Mouse (Mus musculus) forebrain, embryonic 16.5 days (tissue): ENCODE measurements at regions not wholly inside any gene's neighbourhood (a gene's known extent, or its start where the extent isn't known, plus 50 kb on each side); places are given as distances from the start of the nearest gene placed in this dataset.

Experiments
- ATAC-seq: fragments of 200-750 bp; cut with Nextera tagmentation; 2 replicates; pipeline ENCODE4 v1.8.0; 2017; ENCODE audit warnings: mild to moderate bottlenecking, moderate library complexity
- H3K27ac ChIP-seq: fragments of 300-500 bp; sonication (generic); 2 replicates; pipeline ENCODE4 v1.5.1; 2014; ENCODE audit warnings: low read length, control low read depth
- H3K27me3 ChIP-seq: fragments of 300-500 bp; sonication (generic); replicated peaks from 2 replicates; pipeline ENCODE4 v1.6.1; 2014; ENCODE audit warnings: low read length; ENCODE audit not compliant: control insufficient read depth, insufficient read depth
- H3K36me3 ChIP-seq: fragments of 300-500 bp; sonication (generic); 2 replicates; pipeline ENCODE4 v1.6.1; 2014; ENCODE audit not compliant: control insufficient read depth, insufficient read depth
- H3K4me1 ChIP-seq: fragments of 300-500 bp; sonication (generic); replicated peaks from 2 replicates; pipeline ENCODE4 v1.6.1; 2014; ENCODE audit warnings: low read length; ENCODE audit not compliant: control insufficient read depth, insufficient read depth
- H3K4me2 ChIP-seq: fragments of 300-500 bp; sonication (generic); 2 replicates; pipeline ENCODE4 v1.6.1; 2014; ENCODE audit warnings: mild to moderate bottlenecking, low read length, control low read depth
- H3K4me3 ChIP-seq: fragments of 300-500 bp; sonication (generic); replicated peaks from 2 replicates; pipeline ENCODE4 v1.5.1; 2014; ENCODE audit warnings: mild to moderate bottlenecking, low read length, control low read depth
- H3K9ac ChIP-seq: fragments of 300-500 bp; sonication (generic); replicated peaks from 2 replicates; pipeline ENCODE4 v1.6.1; 2014; ENCODE audit warnings: low read depth, low read length, control low read depth
- H3K9me3 ChIP-seq: fragments of 300-500 bp; sonication (generic); 2 replicates; pipeline ENCODE4 v1.6.1; 2016; ENCODE audit warnings: low read length; ENCODE audit not compliant: control insufficient read depth
- WGBS: fragments of 180-500 bp; shearing (Covaris S2); extraction: QIAGEN DNeasy Blood & Tissue Kit; methylation state at CpG from one replicate; pipeline ENCODE4 v1.1.7; 2014; 5-methylcytosine and 5-hydroxymethylcytosine counted together

DNA sequence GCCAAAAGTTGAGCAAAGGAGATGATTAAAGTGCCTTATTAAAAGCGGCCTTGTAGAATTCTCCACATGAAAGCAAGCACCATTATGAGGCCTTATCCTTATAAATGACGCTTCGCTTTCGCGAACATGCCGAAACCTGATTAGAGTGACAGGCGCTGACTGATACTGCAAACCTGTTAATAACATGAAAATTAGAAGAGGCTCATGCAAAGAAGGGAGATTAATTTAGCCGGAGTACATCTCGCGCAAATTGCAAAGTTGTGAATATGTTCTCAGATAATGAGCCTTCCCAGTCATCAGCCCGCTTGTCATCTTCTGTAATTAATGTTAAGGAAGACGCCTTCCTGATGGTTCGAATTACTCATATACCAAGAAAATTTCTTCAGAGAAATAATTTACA, 177.8 kb upstream of the Mvb12b start:
- no peak overlapping the region for H3K27ac ChIP-seq
- no peaks in the 10 kb centered on the region for H3K36me3 ChIP-seq
- peak; percentile 80 for ATAC-seq
- WGBS, result 38% methylated on average over 13 of the region's 13 CpGs
- no peak overlapping the region for H3K9ac ChIP-seq
- no peaks in the 10 kb centered on the region for H3K9me3 ChIP-seq
- no peak overlapping the region for H3K4me3 ChIP-seq
- no peaks in the 10 kb centered on the region for H3K27me3 ChIP-seq
- peaks cover 5% of the 10 kb centered on the region for H3K4me1 ChIP-seq
- H3K4me2 ChIP-seq, result no peak overlapping the region

DNA sequence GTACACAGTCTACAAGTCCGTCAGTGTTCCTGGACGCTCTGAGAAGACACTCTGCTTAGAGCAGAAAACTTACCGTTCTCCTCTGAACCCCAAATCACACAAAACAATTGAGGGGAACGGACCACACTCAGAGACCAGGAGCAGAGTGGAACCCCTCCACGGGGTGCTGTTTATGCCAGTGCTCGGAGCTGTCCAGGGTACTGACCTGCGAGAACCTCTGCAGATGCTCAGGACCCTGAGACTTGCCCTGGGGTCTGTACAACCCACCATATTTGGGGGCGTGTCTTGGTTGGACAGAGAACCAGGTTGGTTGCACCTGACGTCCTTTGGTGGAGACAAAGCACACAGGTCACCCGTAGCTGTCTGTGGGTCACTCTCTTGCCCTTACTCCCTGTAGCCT, 177.3 kb upstream of the Mvb12b start:
- WGBS, result 50% methylated on average over 10 of the region's 10 CpGs
- no peak overlapping the region for H3K4me2 ChIP-seq
- H3K9ac ChIP-seq, result no peak overlapping the region
- peaks cover 5% of the 10 kb centered on the region for H3K4me1 ChIP-seq
- H3K27ac ChIP-seq, result peak overlapping the region; percentile 26; the same call in 1 of the 2 replicates
- H3K27me3 ChIP-seq, result no peaks in the 10 kb centered on the region
- H3K36me3 ChIP-seq, result no peaks in the 10 kb centered on the region
- ATAC-seq, result 0 out of 2 replicates have a peak, but pooled peaks have one; percentile 10
- H3K4me3 ChIP-seq, result no peak overlapping the region
- H3K9me3 ChIP-seq, result no peaks in the 10 kb centered on the region

DNA sequence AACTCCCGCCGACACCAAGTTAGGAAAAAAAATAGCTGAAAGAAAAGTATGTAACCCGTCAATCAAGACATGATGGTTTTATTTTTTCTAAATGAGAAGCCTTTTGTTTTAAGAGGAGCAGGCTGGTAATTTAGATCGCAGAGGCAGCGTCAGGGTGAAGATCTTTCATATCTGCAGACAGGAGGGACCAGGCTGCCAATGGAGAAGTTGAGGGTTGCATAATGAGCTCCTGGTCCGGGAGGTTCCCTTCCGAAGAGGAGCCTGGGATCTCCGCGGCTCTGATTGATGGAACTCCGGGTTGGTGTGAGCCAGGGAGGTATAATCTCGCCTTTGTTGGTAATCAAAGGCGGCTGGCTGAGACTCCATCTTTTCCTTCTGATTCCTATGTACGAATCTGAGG, 168.8 kb upstream of the Mvb12b start:
- peak; percentile 63; the same call in 1 of the 2 replicates for ATAC-seq
- H3K9ac ChIP-seq, result no peak overlapping the region
- peak overlapping the region; percentile 54 for H3K27ac ChIP-seq
- peak overlapping the region; percentile 24; the same call in 1 of the 2 replicates for H3K4me2 ChIP-seq
- no peaks in the 10 kb centered on the region for H3K9me3 ChIP-seq
- WGBS, result 40% methylated on average over 13 of the region's 13 CpGs
- peaks cover 5% of the 10 kb centered on the region; the same call in 1 of the 2 replicates for H3K4me1 ChIP-seq
- no peaks in the 10 kb centered on the region for H3K36me3 ChIP-seq
- no peak overlapping the region for H3K4me3 ChIP-seq
- no peaks in the 10 kb centered on the region for H3K27me3 ChIP-seq

DNA sequence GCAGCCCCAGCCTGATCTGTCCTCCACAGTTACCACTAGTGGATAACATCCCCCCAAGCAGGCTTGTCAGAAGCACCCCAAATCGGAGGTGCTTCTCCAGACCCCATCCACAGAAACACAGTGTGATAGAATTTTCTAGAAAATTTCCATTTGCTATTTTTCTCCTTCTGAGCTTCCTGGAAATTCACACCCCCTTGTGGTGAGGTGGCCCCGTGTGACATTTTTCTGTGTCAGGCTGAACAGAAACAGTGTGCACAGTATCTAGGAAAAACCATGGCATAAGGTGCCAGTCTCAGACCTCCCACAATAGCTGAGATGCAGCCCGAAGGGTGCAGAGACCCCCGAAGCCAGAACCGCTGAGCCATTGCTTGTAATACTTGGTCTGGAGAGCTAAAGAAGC, 155.3 kb upstream of the Mvb12b start:
- H3K27ac ChIP-seq, result no peak overlapping the region

DNA sequence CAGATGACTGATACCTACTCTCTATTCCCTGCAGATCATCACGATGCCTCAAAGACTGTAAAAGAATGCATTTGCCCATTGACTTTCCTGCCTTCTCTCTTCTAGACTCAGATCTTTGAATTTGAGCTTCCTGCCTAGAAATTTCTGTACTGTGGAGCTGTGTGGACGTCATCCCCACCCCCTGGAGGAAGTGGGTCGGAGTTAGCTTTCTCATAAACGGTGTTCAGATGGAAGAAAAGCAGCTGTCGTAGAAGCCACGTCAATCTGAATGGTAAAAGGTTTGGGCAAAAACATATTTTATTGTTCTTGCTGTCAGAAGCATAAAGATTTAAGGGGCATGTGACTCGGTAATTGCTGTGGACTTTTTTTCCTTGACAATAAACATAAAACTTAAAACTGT, 154.6 kb upstream of the Mvb12b start:
- no peak overlapping the region for H3K9ac ChIP-seq
- H3K4me3 ChIP-seq, result no peak overlapping the region
- H3K27me3 ChIP-seq, result no peaks in the 10 kb centered on the region
- 61% methylated on average over 7 of the region's 7 CpGs for WGBS
- no peak overlapping the region for H3K27ac ChIP-seq
- no peaks in the 10 kb centered on the region for H3K9me3 ChIP-seq
- no peak for ATAC-seq
- H3K36me3 ChIP-seq, result no peaks in the 10 kb centered on the region
- H3K4me1 ChIP-seq, result no peaks in the 10 kb centered on the region
- no peak overlapping the region for H3K4me2 ChIP-seq

More for the DNA sequence above, 155.3 kb upstream of the Mvb12b start:
- H3K4me3 ChIP-seq, result no peak overlapping the region
- H3K4me1 ChIP-seq, result no peaks in the 10 kb centered on the region
- no peak overlapping the region for H3K4me2 ChIP-seq
- no peaks in the 10 kb centered on the region for H3K27me3 ChIP-seq
- WGBS, result 84% methylated on average over 5 of the region's 5 CpGs
- no peaks in the 10 kb centered on the region for H3K36me3 ChIP-seq
- ATAC-seq, result no peak
- H3K9me3 ChIP-seq, result no peaks in the 10 kb centered on the region
- H3K9ac ChIP-seq, result no peak overlapping the region

DNA sequence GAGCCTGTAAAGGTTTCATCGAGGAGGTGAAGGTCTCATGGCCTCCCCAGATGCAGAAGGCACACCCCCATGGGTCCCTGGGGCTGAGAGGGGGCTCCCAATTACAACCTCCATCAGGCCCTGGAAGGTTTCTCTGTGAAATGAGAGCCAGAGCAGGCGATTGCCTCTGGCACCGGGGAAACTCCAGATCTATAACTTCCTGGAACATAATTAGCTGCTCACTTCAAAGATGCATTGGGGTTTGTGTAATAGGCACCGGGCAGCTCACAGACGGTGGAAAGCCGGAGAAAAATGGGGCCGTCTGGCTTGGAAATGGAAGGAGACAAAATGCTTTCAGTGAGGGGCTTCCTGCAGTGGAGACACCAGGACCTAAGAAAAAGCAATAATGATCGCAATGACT, 151.2 kb upstream of the Mvb12b start:
- H3K9me3 ChIP-seq, result no peaks in the 10 kb centered on the region
- no peak overlapping the region for H3K9ac ChIP-seq
- WGBS, result 50% methylated on average over 8 of the region's 8 CpGs
- no peaks in the 10 kb centered on the region for H3K4me1 ChIP-seq
- no peaks in the 10 kb centered on the region for H3K27me3 ChIP-seq
- H3K4me2 ChIP-seq, result no peak overlapping the region
- ATAC-seq, result no peak
- no peaks in the 10 kb centered on the region for H3K36me3 ChIP-seq
- H3K4me3 ChIP-seq, result no peak overlapping the region
- H3K27ac ChIP-seq, result no peak overlapping the region

DNA sequence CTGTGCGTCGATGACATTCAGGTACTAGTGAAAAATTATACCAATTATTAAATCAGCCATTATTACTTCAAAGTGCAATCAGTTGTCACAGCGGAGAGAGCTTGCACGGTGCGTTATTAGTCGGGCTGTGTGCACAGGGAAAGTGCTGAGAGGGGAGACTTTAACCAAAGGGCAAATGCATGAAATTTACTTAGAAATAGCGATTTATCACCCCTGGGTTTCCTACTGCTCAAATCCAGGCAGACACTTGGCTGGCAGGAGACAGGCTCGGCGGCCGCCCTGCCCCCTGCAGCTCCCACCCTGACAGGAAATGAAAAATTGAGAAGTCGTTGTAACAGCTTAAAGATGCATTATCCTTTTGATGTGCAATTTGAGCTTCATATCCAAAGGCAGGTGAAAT, 145.5 kb upstream of the Mvb12b start:
- H3K9ac ChIP-seq, result no peak overlapping the region
- WGBS, result 53% methylated on average over 11 of the region's 11 CpGs

DNA sequence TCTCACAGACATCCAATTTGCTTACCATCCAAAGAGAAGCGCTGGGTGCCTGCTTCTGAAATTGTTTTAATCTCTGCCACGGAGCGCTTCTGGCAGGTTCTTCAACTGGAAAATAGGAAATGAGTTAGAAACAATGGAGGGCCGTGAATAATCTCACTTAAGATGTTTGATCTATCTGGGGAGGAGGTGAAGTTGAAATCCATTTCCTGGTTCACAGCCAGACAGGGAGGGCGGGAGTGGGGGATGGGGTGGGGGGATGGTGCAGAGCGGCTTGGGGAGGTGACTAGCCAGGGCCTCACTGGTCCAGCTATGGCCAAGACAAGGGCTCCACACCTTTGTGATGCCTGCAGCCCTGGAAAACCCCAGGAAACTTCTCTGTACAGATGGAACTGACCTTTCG, 143.7 kb upstream of the Mvb12b start:
- no peaks in the 10 kb centered on the region for H3K36me3 ChIP-seq
- no peaks in the 10 kb centered on the region for H3K9me3 ChIP-seq
- H3K4me3 ChIP-seq, result no peak overlapping the region
- no peak overlapping the region for H3K4me2 ChIP-seq
- H3K4me1 ChIP-seq, result peaks cover 29% of the 10 kb centered on the region
- WGBS, result 17% methylated on average over 7 of the region's 7 CpGs
- no peaks in the 10 kb centered on the region for H3K27me3 ChIP-seq
- H3K27ac ChIP-seq, result no peak overlapping the region
- no peak overlapping the region for H3K9ac ChIP-seq
- no peak for ATAC-seq

More for the DNA sequence above, 145.5 kb upstream of the Mvb12b start:
- H3K9me3 ChIP-seq, result no peaks in the 10 kb centered on the region
- H3K27ac ChIP-seq, result peak overlapping the region; percentile 78
- 0 out of 2 replicates have a peak, but pooled peaks have one; percentile 39 for ATAC-seq
- no peak overlapping the region for H3K4me2 ChIP-seq
- no peak overlapping the region for H3K4me3 ChIP-seq
- H3K36me3 ChIP-seq, result no peaks in the 10 kb centered on the region
- H3K27me3 ChIP-seq, result no peaks in the 10 kb centered on the region
- peaks cover 19% of the 10 kb centered on the region for H3K4me1 ChIP-seq

DNA sequence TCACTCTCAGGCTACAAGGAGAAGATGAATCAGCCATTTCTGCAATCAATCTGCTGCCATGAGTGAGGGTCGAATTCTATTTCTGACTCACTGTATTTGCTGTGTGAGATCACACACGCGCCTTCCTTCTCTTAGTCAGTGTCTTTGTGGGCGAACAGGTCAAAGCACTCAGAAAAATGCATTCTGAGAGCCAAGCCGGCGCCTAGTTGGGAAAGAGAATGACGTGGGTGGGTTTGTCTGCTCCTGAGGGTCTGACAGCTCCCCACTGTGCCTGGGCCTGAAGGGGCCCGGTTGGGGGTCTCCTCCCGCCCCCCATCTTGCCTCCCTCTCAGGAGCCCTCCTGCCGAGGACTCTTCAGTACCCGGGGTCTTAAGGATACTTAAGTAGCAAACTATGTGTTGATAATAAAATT, 143.3 kb upstream of the Mvb12b start:
- H3K9me3 ChIP-seq, result no peaks in the 10 kb centered on the region
- peaks cover 29% of the 10 kb centered on the region for H3K4me1 ChIP-seq
- 7% methylated on average over 11 of the region's 11 CpGs for WGBS
- no peak overlapping the region for H3K9ac ChIP-seq
- no peaks in the 10 kb centered on the region for H3K36me3 ChIP-seq
- no peak overlapping the region for H3K27ac ChIP-seq
- ATAC-seq, result no peak
- H3K4me3 ChIP-seq, result no peak overlapping the region
- H3K4me2 ChIP-seq, result no peak overlapping the region
- H3K27me3 ChIP-seq, result no peaks in the 10 kb centered on the region

DNA sequence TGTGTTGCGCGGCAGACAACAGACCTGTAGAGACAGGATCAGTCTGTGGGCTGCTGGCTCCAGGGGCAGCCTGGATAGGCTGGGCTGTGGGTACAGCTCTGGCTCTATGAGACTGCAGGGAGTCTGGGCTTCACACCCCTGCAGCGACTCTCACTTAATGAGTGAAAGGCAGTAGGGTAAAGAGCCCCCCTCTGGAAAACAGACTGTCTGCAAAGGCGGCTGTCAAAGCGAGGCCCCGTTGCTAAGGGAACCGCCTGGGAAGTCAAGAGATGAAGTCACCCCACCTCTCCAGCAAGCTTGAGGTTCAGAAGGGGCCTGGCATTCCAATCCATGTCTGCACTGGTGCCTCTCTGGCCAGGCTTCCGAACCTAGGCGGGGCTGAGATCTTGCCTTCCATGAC, 139.7 kb upstream of the Mvb12b start:
- no peak overlapping the region; the same call in 1 of the 2 replicates for H3K9ac ChIP-seq
- H3K4me2 ChIP-seq, result peak overlapping the region; percentile 8; the same call in 1 of the 2 replicates
- peaks cover 23% of the 10 kb centered on the region for H3K4me1 ChIP-seq
- no peak overlapping the region for H3K4me3 ChIP-seq
- H3K9me3 ChIP-seq, result no peaks in the 10 kb centered on the region
- no peaks in the 10 kb centered on the region for H3K27me3 ChIP-seq
- peak; percentile 91 for ATAC-seq
- no peaks in the 10 kb centered on the region for H3K36me3 ChIP-seq
- WGBS, result 23% methylated on average over 9 of the region's 9 CpGs
- peak overlapping the region; percentile 63 for H3K27ac ChIP-seq
